Mouse (Mus musculus) kidney, adult 10 weeks (tissue): ENCODE data around the gene Cast. TPM values are rescaled to one million over a fixed set of nuclear protein-coding genes. Genes with fewer than 3 reads are reported as not detected.

ENCODE experiments used
- polyA plus RNA-seq: library from polyadenylated mRNA; stranded (reverse); fragments of 350-450 nt; fragmentation: Illumina TruSeq; extraction: RNeasy Lipid Tissue Mini Kit (QIAGEN cat#74804); gene quantifications from one replicate; pipeline ENCODE4 v1.2.3, GENCODE M21; 2014; ENCODE audit warnings: low read depth, low replicate concordance

Gene Cast
- 84.7 TPM for polyA plus RNA-seq

GRCm38 (mm10) chr13:74808152-74808929, at the start of gene Cast:
TSS of gene Cast (minus strand) at chr13:74808810.

Other genes starting within 250 kb of the Cast start
- 106 TPM for gene Erap1, start 169.2 kb downstream of the Cast start, polyA plus RNA-seq